Mouse (Mus musculus) embryonic facial prominence, embryonic 15.5 days (tissue): Measurements from ENCODE around the gene Rab7. TPM values are rescaled to one million over a fixed set of nuclear protein-coding genes. Genes with fewer than 3 reads are reported as not detected.
A peak's percentile ranks its signal among the peaks of the same experiment; 100 is the strongest.

Source experiments
- ATAC-seq: fragments of 200-750 bp; cut with Nextera tagmentation; 2 replicates; pipeline ENCODE4 v1.8.0; 2017; ENCODE audit warnings: low read depth, moderate TSS enrichment; ENCODE audit not compliant: insufficient number of reproducible peaks, low FRiP score, low TSS enrichment
- H3K27ac ChIP-seq: fragments of 300-500 bp; sonication (generic); replicated peaks from 2 replicates; pipeline ENCODE4 v1.5.1; 2015; ENCODE audit warnings: mild to moderate bottlenecking, inconsistent platforms
- H3K27me3 ChIP-seq: fragments of 300-500 bp; sonication (generic); 2 replicates; pipeline ENCODE4 v1.6.1; 2015; ENCODE audit warnings: inconsistent platforms
- H3K36me3 ChIP-seq: fragments of 300-500 bp; sonication (generic); 2 replicates; pipeline ENCODE4 v1.6.1; 2015; ENCODE audit warnings: mild to moderate bottlenecking, inconsistent platforms
- H3K4me1 ChIP-seq: fragments of 300-500 bp; sonication (generic); 2 replicates; pipeline ENCODE4 v1.6.1; 2015; ENCODE audit warnings: inconsistent platforms
- H3K4me2 ChIP-seq: fragments of 300-500 bp; sonication (generic); replicated peaks from 2 replicates; pipeline ENCODE4 v1.6.1; 2015; ENCODE audit warnings: mild to moderate bottlenecking, inconsistent platforms
- H3K4me3 ChIP-seq: fragments of 300-500 bp; sonication (generic); replicated peaks from 2 replicates; pipeline ENCODE4 v1.5.1; 2015; ENCODE audit warnings: mild to moderate bottlenecking, inconsistent platforms
- H3K9ac ChIP-seq: fragments of 300-500 bp; sonication (generic); 2 replicates; pipeline ENCODE4 v1.6.1; 2015; ENCODE audit warnings: inconsistent platforms
- H3K9me3 ChIP-seq: fragments of 300-500 bp; sonication (generic); replicated peaks from 2 replicates; pipeline ENCODE4 v1.6.1; 2016; ENCODE audit warnings: inconsistent platforms
- WGBS: fragments of 180-500 bp; shearing (Covaris S2); methylation state at CpG from one replicate; pipeline ENCODE4 v1.1.7; 2015; 5-methylcytosine and 5-hydroxymethylcytosine counted together
- polyA plus RNA-seq: library from polyadenylated mRNA; unstranded; fragments of >200 nt; fragmentation: Nextera tagmentation; extraction: Ambion mirVana; gene quantifications from 2 replicates; pipeline ENCODE4 v1.2.1, GENCODE M21; 2015

Rab7 gene
- polyA plus RNA-seq, 1 experiment from 2014 or later = 225 TPM

DNA sequence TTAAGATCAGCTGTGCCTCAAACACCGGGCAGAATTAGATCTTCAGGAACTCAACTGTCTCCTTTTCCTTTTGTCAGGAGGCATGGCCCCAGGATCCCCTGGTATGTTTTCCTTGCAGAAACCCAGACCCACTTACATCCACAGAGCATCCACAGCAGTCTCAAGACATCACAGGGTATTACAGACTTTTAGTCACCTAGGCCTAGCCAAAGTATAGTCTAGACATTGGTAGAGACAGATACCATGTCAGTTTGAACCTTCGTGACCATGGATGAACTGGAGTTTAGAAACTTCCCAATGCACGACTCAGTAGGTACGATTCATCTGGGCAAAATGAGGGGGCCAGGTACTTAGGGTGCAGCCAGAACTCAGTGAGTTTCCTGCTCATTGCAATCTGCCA, 46.7 kb downstream of the Rab7 start:
- peaks cover 36% of the 10 kb centered on the region for H3K36me3 ChIP-seq
- no peaks in the 10 kb centered on the region for H3K9me3 ChIP-seq
- no peaks in the 10 kb centered on the region for H3K27me3 ChIP-seq
- ATAC-seq = no peak
- peaks cover 12% of the 10 kb centered on the region for H3K4me1 ChIP-seq
- H3K4me2 ChIP-seq = no peak overlapping the region
- no peak overlapping the region for H3K4me3 ChIP-seq
- 85% methylated on average over 4 of the region's 4 CpGs for WGBS
- no peak overlapping the region for H3K27ac ChIP-seq
- no peak overlapping the region for H3K9ac ChIP-seq

DNA sequence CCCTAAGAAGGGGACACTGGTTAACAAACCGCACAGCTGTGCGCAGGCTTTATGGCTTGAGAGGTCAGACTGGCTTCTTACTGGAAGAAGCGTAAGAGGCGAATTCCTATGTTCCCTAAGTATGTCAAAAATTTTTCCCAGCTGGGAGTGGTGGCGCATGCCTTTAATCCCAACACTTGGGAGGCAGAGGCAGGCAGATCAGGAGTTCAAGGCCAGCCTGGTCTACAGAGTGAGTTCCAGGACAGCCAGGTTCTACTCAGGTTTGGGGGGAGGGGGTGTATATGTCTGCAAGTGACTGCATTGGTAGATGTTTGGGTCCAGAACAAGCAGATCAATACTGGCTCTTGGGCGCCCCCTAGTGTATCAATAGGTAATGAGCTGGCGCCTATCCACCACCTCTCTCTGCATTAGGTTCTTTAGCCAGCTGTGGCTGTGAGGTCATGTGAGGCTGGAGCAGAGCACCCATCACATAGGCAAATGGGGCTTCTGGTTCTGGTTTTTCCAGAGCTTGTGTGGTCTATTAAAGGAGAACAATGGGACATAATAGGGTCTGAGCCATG, 47.3 kb downstream of the Rab7 start:
- WGBS = 53% methylated on average over 7 of the region's 7 CpGs
- H3K9me3 ChIP-seq = no peaks in the 10 kb centered on the region
- H3K27ac ChIP-seq = no peak overlapping the region
- no peak overlapping the region for H3K9ac ChIP-seq
- no peaks in the 10 kb centered on the region for H3K27me3 ChIP-seq
- H3K4me3 ChIP-seq = no peak overlapping the region
- no peak overlapping the region for H3K4me2 ChIP-seq
- no peak for ATAC-seq
- H3K4me1 ChIP-seq = peaks cover 18% of the 10 kb centered on the region
- H3K36me3 ChIP-seq = peaks cover 30% of the 10 kb centered on the region

DNA sequence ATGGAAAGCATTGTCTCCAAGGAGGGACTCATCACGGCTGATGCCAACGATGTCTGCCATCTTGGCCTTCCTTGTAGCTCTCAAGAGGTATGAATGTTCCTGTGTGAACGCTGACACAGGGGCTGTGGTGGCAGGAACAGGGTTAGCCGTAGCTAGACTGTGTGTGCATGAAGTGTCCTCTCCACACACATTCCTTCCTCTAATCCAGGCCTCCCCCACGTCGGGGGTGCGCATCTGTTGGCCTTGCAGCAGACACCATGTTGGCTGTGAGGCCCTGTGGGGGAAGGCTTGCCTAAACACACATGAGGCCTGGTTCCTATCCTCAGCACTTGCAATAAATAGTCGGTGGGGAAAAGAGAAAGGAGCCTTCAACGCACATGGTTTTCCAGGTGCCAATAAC, 48.5 kb downstream of the Rab7 start:
- Histone ChIP-seq H3K27me3 (no peaks in the 10 kb centered on the region), H3K4me2 (no peak overlapping the region), H3K9ac (no peak overlapping the region), H3K4me3 (no peak overlapping the region), H3K9me3 (no peaks in the 10 kb centered on the region), H3K27ac (no peak overlapping the region), H3K4me1 (peaks cover 26% of the 10 kb centered on the region), H3K36me3 (peaks cover 18% of the 10 kb centered on the region)
- no peak for ATAC-seq
- WGBS = 77% methylated on average over 9 of the region's 9 CpGs

- H3K9me3 ChIP-seq = no peaks in the 10 kb centered on the region
Measured at GRCm38 (mm10) chr6:87995519-87995918, 49.6 kb downstream of the Rab7 start.

GRCm38 (mm10) chr6:87993790-87994571, 51.1 kb downstream of the Rab7 start:
- Histone ChIP-seq H3K27ac (peak overlapping the region; percentile 75), H3K9me3 (no peaks in the 10 kb centered on the region), H3K4me2 (peak overlapping the region; percentile 57), H3K4me1 (peaks cover 27% of the 10 kb centered on the region), H3K4me3 (peak overlapping the region; percentile 33), H3K36me3 (peaks cover 11% of the 10 kb centered on the region; the same call in 1 of the 2 replicates), H3K9ac (no peak overlapping the region), H3K27me3 (no peaks in the 10 kb centered on the region)
- peak; percentile 83 for ATAC-seq
- WGBS = 8% methylated on average over 18 of the region's 18 CpGs

More at GRCm38 (mm10) chr6:87995519-87995918, 49.6 kb downstream of the Rab7 start:
- Histone ChIP-seq H3K4me3 (no peak overlapping the region), H3K9ac (no peak overlapping the region), H3K27ac (0 out of 2 replicates have a peak overlapping the region, but pooled peaks have one; percentile 44), H3K4me2 (no peak overlapping the region), H3K36me3 (peaks cover 8% of the 10 kb centered on the region), H3K27me3 (no peaks in the 10 kb centered on the region), H3K4me1 (peaks cover 27% of the 10 kb centered on the region)
- ATAC-seq = no peak
- WGBS = 72% methylated on average over 4 of the region's 4 CpGs

DNA sequence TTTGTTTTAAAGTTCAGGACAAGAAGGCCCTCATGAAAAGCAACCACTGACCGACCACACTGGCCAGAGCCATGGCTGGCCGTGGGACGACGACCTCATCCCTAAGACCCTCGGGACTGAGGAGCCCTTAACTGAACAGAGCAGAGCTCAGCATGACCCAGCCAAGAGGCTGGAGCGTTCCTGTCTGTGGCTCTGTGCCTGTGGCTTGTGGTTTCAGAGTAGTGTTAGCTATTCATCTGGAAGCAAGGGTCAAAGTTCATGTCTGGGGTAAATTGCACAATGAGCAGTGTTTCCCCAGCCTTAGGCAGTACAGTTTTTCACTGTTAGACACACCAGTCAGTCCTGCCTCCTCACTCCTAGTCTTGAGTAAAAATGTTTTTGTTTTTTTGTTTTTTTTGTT, 52.3 kb downstream of the Rab7 start:
- Histone ChIP-seq H3K9me3 (no peaks in the 10 kb centered on the region), H3K4me2 (no peak overlapping the region), H3K27me3 (no peaks in the 10 kb centered on the region), H3K4me3 (no peak overlapping the region), H3K27ac (no peak overlapping the region), H3K9ac (no peak overlapping the region), H3K4me1 (peaks cover 27% of the 10 kb centered on the region), H3K36me3 (0 out of 2 replicates have a peak, but pooled peaks cover 6% of the 10 kb centered on the region)
- WGBS = 18% methylated on average over 6 of the region's 6 CpGs
- ATAC-seq = no peak

DNA sequence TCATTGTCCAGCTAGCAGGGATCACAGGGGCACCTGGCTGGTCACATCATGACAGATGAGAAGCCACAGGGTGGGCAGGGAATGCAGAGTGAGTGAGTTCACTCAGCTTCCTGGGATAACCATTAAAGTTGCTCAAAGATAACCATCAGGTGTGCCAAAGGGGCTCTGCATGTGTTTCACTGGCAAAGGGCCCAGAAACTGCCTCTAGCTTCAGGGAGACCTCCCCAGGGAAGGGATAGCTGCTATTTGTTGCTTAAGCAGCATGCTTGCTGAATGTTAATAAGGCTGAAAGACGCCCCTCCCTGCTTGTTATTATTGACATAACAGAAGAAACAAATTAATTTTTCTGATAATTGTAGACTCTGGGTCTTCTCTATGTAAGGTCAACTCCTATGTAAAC, 53.2 kb downstream of the Rab7 start:
- WGBS = 65% methylated on average over 1 of the region's 1 CpGs
- Histone ChIP-seq H3K4me1 (peaks cover 27% of the 10 kb centered on the region), H3K4me2 (no peak overlapping the region), H3K36me3 (0 out of 2 replicates have a peak, but pooled peaks cover 10% of the 10 kb centered on the region), H3K9ac (no peak overlapping the region), H3K9me3 (no peaks in the 10 kb centered on the region), H3K27ac (no peak overlapping the region), H3K4me3 (no peak overlapping the region), H3K27me3 (no peaks in the 10 kb centered on the region)
- ATAC-seq = no peak

GRCm38 (mm10) chr6:87991216-87991615, 53.9 kb downstream of the Rab7 start:
- no peak overlapping the region for H3K9ac ChIP-seq
- ATAC-seq = no peak

GRCm38 (mm10) chr6:87982506-87982905, 62.6 kb downstream of the Rab7 start:
- no peak overlapping the region for H3K27ac ChIP-seq
- H3K4me2 ChIP-seq = peak overlapping the region; percentile 76
- no peak for ATAC-seq
- WGBS = 47% methylated on average over 9 of the region's 9 CpGs
- peak overlapping the region; percentile 76 for H3K9ac ChIP-seq
- no peaks in the 10 kb centered on the region for H3K27me3 ChIP-seq
- peak overlapping the region; percentile 88 for H3K4me3 ChIP-seq
- H3K36me3 ChIP-seq = peaks cover 25% of the 10 kb centered on the region
- H3K9me3 ChIP-seq = no peaks in the 10 kb centered on the region
- H3K4me1 ChIP-seq = peaks cover 21% of the 10 kb centered on the region

More at GRCm38 (mm10) chr6:87991216-87991615, 53.9 kb downstream of the Rab7 start:
- Histone ChIP-seq H3K4me1 (peaks cover 27% of the 10 kb centered on the region), H3K27me3 (no peaks in the 10 kb centered on the region), H3K36me3 (peaks cover 16% of the 10 kb centered on the region; the same call in 1 of the 2 replicates), H3K27ac (no peak overlapping the region), H3K4me2 (no peak overlapping the region), H3K4me3 (no peak overlapping the region), H3K9me3 (no peaks in the 10 kb centered on the region)
- 57% methylated on average over 4 of the region's 4 CpGs for WGBS

- peak within 1 kb of the TSS; percentile 90 for H3K27ac ChIP-seq
- WGBS = 0% methylated on average over 54 of the region's 55 CpGs
- H3K9me3 ChIP-seq = no peaks in the 10 kb centered on the region
- peak within 1 kb of the TSS; percentile 76 for H3K9ac ChIP-seq
- no peaks in the 10 kb centered on the region for H3K27me3 ChIP-seq
- peak; percentile 87 for ATAC-seq
- peaks cover 20% of the 10 kb centered on the region for H3K36me3 ChIP-seq
- H3K4me2 ChIP-seq = peak within 1 kb of the TSS; percentile 76
- H3K4me3 ChIP-seq = peak within 1 kb of the TSS; percentile 88
- H3K4me1 ChIP-seq = peaks cover 21% of the 10 kb centered on the region
Measured at GRCm38 (mm10) chr6:87981547-87982256, 63.4 kb downstream of the Rab7 start, which contains the start of gene H1fx. Gene H1fx, minus strand, starts transcription at chr6:87981637.

GRCm38 (mm10) chr6:87981030-87981485, 64.0 kb downstream of the Rab7 start:
- peak; percentile 27; the same call in 1 of the 2 replicates for ATAC-seq
- under 1% methylated on average over 44 of the region's 56 CpGs for WGBS
- H3K9me3 ChIP-seq = no peaks in the 10 kb centered on the region
- H3K27ac ChIP-seq = peak overlapping the region; percentile 90
- peaks cover 21% of the 10 kb centered on the region for H3K4me1 ChIP-seq
- H3K9ac ChIP-seq = peak overlapping the region; percentile 76
- H3K4me2 ChIP-seq = peak overlapping the region; percentile 76
- H3K27me3 ChIP-seq = no peaks in the 10 kb centered on the region
- H3K4me3 ChIP-seq = peak overlapping the region; percentile 88
- H3K36me3 ChIP-seq = peaks cover 14% of the 10 kb centered on the region
